Mouse (Mus musculus) cortical plate, adult 2 months (tissue): Measurements from ENCODE around the gene Htr3b. TPM values are rescaled to one million over a fixed set of nuclear protein-coding genes. Genes with fewer than 3 reads are reported as not detected.
"Not testable (repeated sequence)": the region's sequence is repeated elsewhere in the genome, so short reads cannot be mapped to it uniquely, and the experiment has no call there.

Source experiments
- H3K27ac ChIP-seq: fragments of 200-500 bp; 2 replicates; pipeline ENCODE4 v1.5.1; 2012; ENCODE audit warnings: low read length, control low read depth, inconsistent platforms; ENCODE audit not compliant: insufficient read depth
- H3K4me1 ChIP-seq: fragments of 200-500 bp; 2 replicates; pipeline ENCODE4 v1.6.1; 2011; ENCODE audit warnings: low read length; ENCODE audit not compliant: control insufficient read depth, insufficient read depth
- H3K4me3 ChIP-seq: fragments of 200-500 bp; 2 replicates; pipeline ENCODE4 v1.5.1; 2011; ENCODE audit warnings: mild to moderate bottlenecking, low read length, control low read depth; ENCODE audit not compliant: insufficient read depth
- CTCF ChIP-seq: fragments of 200-500 bp; IDR thresholded peaks from 2 replicates; pipeline ENCODE4 v1.5.1; 2011; ENCODE audit warnings: mild to moderate bottlenecking, control low read depth, low read length; ENCODE audit not compliant: insufficient read depth; ENCODE audit errors: extremely low read depth
- POLR2A ChIP-seq: fragments of 200-500 bp; IDR thresholded peaks from 2 replicates; pipeline ENCODE4 v1.6.1; 2011; ENCODE audit warnings: mild to moderate bottlenecking, low read length, control low read depth; ENCODE audit not compliant: insufficient read depth; ENCODE audit errors: extremely low read depth
- polyA plus RNA-seq: library from polyadenylated mRNA; depleted of rRNA; stranded (reverse); fragments of >200 nt; gene quantifications from 2 replicates; pipeline ENCODE4 v1.2.3, GENCODE M21; 2012; rRNA removed

Gene Htr3b
- not detected in 2 replicates for polyA plus RNA-seq

- Histone ChIP-seq H3K27ac (no peak within 1 kb of the TSS), H3K4me1 (no peaks in the 10 kb centered on the region), H3K4me3 (no peak within 1 kb of the TSS)
- TF ChIP-seq POLR2A (no peak), CTCF (0 out of 2 replicates have a peak, but pooled peaks have one; percentile 16)
These were observed at the start of gene Htr3b for GRCm38 (mm10) chr9:48964587-48965040. TSS of gene Htr3b (minus strand) at chr9:48964990.

GRCm38 (mm10) chr9:48999256-48999655, 34.5 kb upstream of the Htr3b start:
- no peak overlapping the region for H3K4me3 ChIP-seq
- H3K4me1 ChIP-seq = no peaks in the 10 kb centered on the region
- TF ChIP-seq CTCF (no peak), POLR2A (no peak)
- H3K27ac ChIP-seq = no peak overlapping the region

GRCm38 (mm10) chr9:48995735-48996134, 30.9 kb upstream of the Htr3b start:
- no peak overlapping the region for H3K27ac ChIP-seq
- no peak for TF ChIP-seq POLR2A
- TF ChIP-seq CTCF = no peak
- H3K4me3 ChIP-seq = no peak overlapping the region
- no peaks in the 10 kb centered on the region for H3K4me1 ChIP-seq

- TF ChIP-seq POLR2A = no peak
- no peak for TF ChIP-seq CTCF
- Histone ChIP-seq H3K4me1 (no peaks in the 10 kb centered on the region), H3K4me3 (no peak overlapping the region), H3K27ac (no peak overlapping the region)
These were observed 30.0 kb upstream of the Htr3b start for GRCm38 (mm10) chr9:48994779-48995178.

- Histone ChIP-seq H3K4me1 (peaks cover 3% of the 10 kb centered on the region; the same call in 1 of the 2 replicates), H3K27ac (no peak overlapping the region), H3K4me3 (no peak overlapping the region)
- TF ChIP-seq POLR2A (no peak), CTCF (no peak)
These were observed 26.9 kb upstream of the Htr3b start for GRCm38 (mm10) chr9:48991671-48992070.

- TF ChIP-seq CTCF = no peak
- no peak for TF ChIP-seq POLR2A
- Histone ChIP-seq H3K4me1 (peaks cover 3% of the 10 kb centered on the region; the same call in 1 of the 2 replicates), H3K27ac (peak overlapping the region; percentile 33; the same call in 1 of the 2 replicates), H3K4me3 (peak overlapping the region; percentile 23; the same call in 1 of the 2 replicates)
These were observed 22.7 kb upstream of the Htr3b start for GRCm38 (mm10) chr9:48987201-48988101.

GRCm38 (mm10) chr9:48986616-48987141, 21.9 kb upstream of the Htr3b start:
- Histone ChIP-seq H3K27ac (peak overlapping the region; percentile 33), H3K4me1 (peaks cover 3% of the 10 kb centered on the region; the same call in 1 of the 2 replicates), H3K4me3 (peak overlapping the region; percentile 23)
- TF ChIP-seq CTCF = no peak
- no peak for TF ChIP-seq POLR2A

GRCm38 (mm10) chr9:48985708-48986088, 20.9 kb upstream of the Htr3b start:
- Histone ChIP-seq H3K27ac (peak overlapping the region; percentile 87; the same call in 1 of the 2 replicates), H3K4me3 (peak overlapping the region; percentile 62), H3K4me1 (peaks cover 3% of the 10 kb centered on the region; the same call in 1 of the 2 replicates)
- TF ChIP-seq POLR2A (no peak), CTCF (no peak)

- peaks cover 3% of the 10 kb centered on the region; the same call in 1 of the 2 replicates for H3K4me1 ChIP-seq
- peak within 1 kb of the TSS; percentile 87 for H3K27ac ChIP-seq
- TF ChIP-seq CTCF (no peak), POLR2A (peak; percentile 78; the same call in 1 of the 2 replicates)
- H3K4me3 ChIP-seq = peak within 1 kb of the TSS; percentile 62
These were observed 20.3 kb upstream of the Htr3b start, which contains the start of gene Usp28 for GRCm38 (mm10) chr9:48984845-48985707. TSS of gene Usp28 (plus strand) at chr9:48985375.

- peaks cover 3% of the 10 kb centered on the region; the same call in 1 of the 2 replicates for H3K4me1 ChIP-seq
These were observed 19.6 kb upstream of the Htr3b start for GRCm38 (mm10) chr9:48984320-48984844.

GRCm38 (mm10) chr9:48983801-48984200, 19.0 kb upstream of the Htr3b start:
- not testable (repeated sequence) for H3K4me3 ChIP-seq

More at GRCm38 (mm10) chr9:48984320-48984844, 19.6 kb upstream of the Htr3b start:
- H3K4me3 ChIP-seq = peak overlapping the region; percentile 62
- H3K27ac ChIP-seq = peak overlapping the region; percentile 58
- TF ChIP-seq POLR2A (no peak), CTCF (no peak)

More at GRCm38 (mm10) chr9:48983801-48984200, 19.0 kb upstream of the Htr3b start:
- H3K4me1 ChIP-seq, H3K27ac ChIP-seq: not testable (repeated sequence)
